Mouse (Mus musculus): ENCODE results near the gene Adtrp.

The Adtrp gene

GRCm38 (mm10) chr13:41784889-41785701 is 62.4 kb downstream of the Adtrp start:
- in situ Hi-C loops (cut with MboI, MseI), result no loop called here

DNA sequence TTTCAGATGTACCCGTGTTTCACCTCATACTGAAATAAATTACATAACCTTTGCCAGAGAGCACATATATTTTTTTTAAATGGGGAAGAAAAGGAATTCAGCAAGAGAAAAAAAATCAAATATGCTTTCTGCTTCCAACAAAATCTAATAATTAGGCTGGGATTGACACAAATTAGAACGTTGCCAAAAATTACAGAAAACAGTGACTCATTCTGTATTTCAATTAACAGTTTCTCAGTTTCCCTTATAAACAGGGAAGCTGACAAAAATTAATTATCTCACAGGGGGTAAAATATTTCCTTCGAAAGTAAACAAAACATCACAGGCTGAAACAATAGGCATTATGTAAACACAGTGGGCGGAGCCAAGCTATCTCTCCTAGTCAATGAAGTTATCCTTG is 67.2 kb downstream of the Adtrp start:
- in situ Hi-C loops (cut with MboI, MseI), result no loop called here

- in situ Hi-C loops (cut with MboI, MseI), result no loop called here
These were observed 67.8 kb downstream of the Adtrp start for GRCm38 (mm10) chr13:41779603-41780180.

GRCm38 (mm10) chr13:41773812-41774376 is 73.6 kb downstream of the Adtrp start:
- in situ Hi-C loops (cut with MboI, MseI), result no loop called here

DNA sequence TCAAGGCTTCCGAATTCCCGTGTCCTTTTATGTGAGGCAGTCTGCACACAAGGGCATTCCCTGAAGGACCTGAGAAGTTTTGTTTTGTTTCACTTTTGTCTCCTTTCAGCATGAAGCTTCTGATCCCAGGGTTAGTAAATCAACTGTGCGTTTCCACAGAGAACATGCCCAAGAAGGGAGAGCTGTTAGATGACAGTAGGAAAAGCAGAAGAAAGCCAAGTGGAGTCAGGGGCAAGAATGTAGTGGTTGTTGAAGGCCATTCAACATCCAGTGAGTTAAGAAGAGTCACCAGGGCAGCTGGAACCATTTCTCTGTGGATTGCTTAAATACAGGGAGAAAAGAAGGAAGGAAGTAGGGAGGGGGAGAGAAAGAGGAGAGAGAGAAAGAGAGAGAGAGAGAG is 76.4 kb downstream of the Adtrp start:
- in situ Hi-C loops (cut with MboI, MseI), result no loop called here

GRCm38 (mm10) chr13:41767941-41768340 is 79.5 kb downstream of the Adtrp start:
- in situ Hi-C loops (cut with MboI, MseI), result no loop called here

GRCm38 (mm10) chr13:41761986-41762385 is 85.5 kb downstream of the Adtrp start:
- in situ Hi-C loops (cut with MboI, MseI), result no loop called here

DNA sequence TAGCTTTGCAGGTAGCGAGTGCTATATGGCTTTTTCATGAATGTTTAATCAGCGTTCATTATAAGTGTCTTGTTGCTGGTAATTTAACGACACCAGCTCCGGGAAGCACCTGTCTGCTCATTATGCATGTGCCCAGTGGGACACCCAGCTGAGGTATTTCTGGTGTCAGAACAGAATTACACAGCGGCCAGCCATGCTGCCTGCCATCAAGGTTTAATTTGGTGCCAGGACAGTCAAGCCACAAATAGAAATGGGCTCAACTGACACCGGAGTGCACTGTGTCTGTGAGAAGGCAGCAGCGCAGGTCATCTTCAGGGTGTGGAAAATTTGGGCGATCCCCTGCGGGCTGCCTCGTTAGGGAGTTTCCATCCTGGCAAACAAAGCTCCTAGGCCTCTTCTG is 87.0 kb downstream of the Adtrp start:
- in situ Hi-C loops (cut with MboI, MseI), result no loop called here

GRCm38 (mm10) chr13:41758550-41759465 is 88.7 kb downstream of the Adtrp start:
- in situ Hi-C loops (cut with MboI, MseI), result loop anchor here in 1 of 2 experiments (10.0 kb wide), 1 partner anchor 386 kb away; no protein-coding TSS in a partner anchor

- in situ Hi-C loops (cut with MboI, MseI), result loop anchor here in 1 of 2 experiments (5.0 to 10.0 kb wide), 2 partner anchors 294 to 392 kb away; no protein-coding TSS in a partner anchor
These were observed 94.4 kb downstream of the Adtrp start for GRCm38 (mm10) chr13:41753114-41753513.

GRCm38 (mm10) chr13:41750481-41750880 is 97.0 kb downstream of the Adtrp start:
- in situ Hi-C loops (cut with MboI, MseI), result loop anchor here in 1 of 2 experiments (5.0 to 10.0 kb wide), 2 partner anchors 297 to 394 kb away; no protein-coding TSS in a partner anchor

- in situ Hi-C loops (cut with MboI, MseI), result no loop called here
These were observed 98.6 kb downstream of the Adtrp start for GRCm38 (mm10) chr13:41748866-41749265.

DNA sequence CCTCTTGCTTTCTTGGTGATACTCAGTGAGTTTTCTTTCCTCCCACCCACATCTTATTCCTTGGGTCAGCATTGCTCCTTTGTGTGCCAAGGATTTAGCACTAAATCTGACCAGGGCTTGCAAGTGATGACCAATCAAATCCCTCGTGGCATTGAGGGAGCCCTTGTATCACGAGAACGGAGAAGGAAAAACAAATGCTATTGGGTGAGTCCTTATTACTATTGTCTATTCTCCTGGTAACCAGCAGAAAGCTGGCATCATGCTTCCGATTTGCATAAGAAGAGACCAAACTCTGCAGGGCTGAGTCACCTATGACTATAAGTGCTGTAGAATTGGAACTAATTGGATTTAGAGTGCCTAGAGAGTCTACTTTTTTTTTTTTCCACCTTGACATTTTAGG is 99.8 kb downstream of the Adtrp start:
- in situ Hi-C loops (cut with MboI, MseI), result no loop called here

GRCm38 (mm10) chr13:41746971-41747615 is 100.4 kb downstream of the Adtrp start:
- in situ Hi-C loops (cut with MboI, MseI), result no loop called here

DNA sequence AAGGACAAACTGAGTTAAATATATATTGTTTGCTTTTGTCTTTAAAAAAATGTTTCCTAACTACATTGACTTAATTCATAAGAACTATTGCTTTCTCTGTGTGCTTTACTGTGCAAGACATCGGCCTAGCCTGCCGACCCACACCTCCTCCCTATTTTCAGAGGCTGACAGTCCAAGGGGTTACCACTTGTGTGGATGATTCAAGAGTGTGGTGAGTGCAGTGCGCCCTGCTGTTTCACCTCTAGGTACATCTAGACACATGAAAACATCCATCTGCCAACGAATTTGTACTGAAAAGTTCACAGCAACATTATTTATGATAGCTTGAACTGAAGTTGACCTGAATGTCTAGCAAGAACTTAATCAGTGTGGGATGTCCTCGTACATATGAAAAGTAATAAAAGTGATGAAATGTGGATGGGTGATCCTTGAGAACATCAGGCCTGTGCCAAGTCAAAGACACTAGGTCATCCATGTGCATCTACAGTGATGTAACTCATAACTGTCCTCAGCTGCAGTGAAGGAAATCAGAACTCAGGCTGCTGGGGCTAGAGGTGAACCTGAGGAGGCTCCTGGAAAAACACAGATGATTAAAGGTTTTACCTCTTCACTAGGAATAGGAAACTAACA is 106.9 kb downstream of the Adtrp start:
- in situ Hi-C loops (cut with MboI, MseI), result no loop called here

DNA sequence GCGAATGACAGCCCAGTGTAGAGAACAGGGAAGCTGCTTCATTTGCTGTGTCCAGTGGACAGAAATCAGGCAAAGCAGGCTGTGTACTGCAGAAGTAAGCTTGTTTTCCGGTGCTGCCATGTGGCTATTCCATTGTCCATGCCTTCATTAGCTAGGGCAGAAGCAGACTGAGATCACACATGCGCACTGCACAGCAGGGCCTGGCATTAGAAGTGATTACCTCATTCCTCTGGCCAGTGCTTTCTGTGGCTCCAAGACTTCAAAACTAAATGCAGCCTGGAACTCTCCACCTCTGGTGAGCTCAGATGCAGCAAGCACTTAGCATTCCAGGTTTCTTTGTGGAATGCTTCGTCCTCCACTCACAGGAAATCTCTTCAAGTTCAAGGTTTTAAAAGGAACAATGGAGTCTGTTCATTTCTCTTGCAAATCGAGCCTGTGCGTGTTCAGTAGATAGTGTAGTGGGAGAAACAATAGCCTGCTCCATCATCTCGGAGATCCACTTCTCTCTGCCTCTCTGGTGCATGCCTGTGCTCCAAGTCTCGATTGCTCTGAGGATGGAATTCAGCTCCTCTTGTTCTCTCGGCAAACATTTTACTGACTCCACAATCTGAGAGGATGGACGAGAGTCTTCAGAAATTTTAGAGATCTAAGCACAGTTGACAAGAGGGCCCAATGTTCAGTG is 109.7 kb downstream of the Adtrp start:
- in situ Hi-C loops (cut with MboI, MseI), result no loop called here

DNA sequence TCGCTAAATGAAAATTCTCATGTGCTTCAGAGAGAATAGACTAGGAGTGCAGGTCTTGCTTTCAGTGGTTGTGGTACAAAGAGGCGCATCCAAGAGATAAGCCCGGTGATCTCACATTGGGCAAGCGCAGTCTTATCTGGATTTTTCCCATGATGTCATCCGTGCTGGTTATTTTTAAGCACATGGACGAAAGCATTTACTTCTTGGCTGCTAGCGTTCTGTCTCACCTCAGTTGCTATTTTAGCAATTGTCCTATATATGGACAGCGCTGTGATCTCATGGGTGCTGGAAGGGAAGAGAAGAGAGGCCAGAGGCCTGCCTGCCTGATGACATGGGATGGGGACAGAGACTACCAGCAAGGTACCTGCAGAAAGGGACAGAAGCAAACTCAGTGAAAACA is 117.8 kb downstream of the Adtrp start:
- in situ Hi-C loops (cut with MboI, MseI), result no loop called here

- in situ Hi-C loops (cut with MboI, MseI), result no loop called here
These were observed 119.7 kb downstream of the Adtrp start for GRCm38 (mm10) chr13:41727803-41728202.

DNA sequence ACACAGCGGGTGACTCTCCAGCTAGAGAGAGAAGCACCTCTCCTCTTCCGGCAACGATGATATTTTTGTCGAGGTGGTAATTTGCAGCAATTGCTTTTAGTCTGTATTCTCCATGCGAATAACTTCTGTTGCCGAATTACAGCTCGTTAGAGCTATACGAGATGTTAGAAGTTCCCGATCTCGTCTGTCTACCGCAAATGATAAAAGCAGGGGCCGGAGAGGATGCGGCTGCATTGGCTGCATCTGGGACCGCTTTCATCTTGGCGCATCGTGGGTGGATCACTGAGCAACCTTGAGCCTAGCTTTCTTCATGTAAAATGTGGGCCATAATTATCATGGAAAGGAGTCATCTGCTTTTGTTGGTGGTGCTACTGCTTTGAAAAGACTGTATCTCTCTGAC is 128.2 kb downstream of the Adtrp start:
- in situ Hi-C loops (cut with MboI, MseI), result loop anchor here (10.0 to 25.0 kb wide), 4 partner anchors 445 to 1093 kb away; partner anchors contain the start of gene Edn1 (in 1 of the 2)

GRCm38 (mm10) chr13:41718051-41718450 is 129.4 kb downstream of the Adtrp start:
- in situ Hi-C loops (cut with MboI, MseI), result loop anchor here (10.0 to 25.0 kb wide), 4 partner anchors 447 to 1094 kb away; partner anchors contain the start of gene Edn1 (in 1 of the 2)
